Mouse (Mus musculus): ENCODE measurements around the gene Arhgap8. TPM values are rescaled to one million over a fixed set of nuclear protein-coding genes. Genes with fewer than 3 reads are reported as not detected.
"Not testable (repeated sequence)": the region's sequence is repeated elsewhere in the genome, so short reads cannot be mapped to it uniquely, and the experiment has no call there.

Gene Arhgap8
- total RNA-seq, 1 experiment from 2014 or later = 1.2 TPM

DNA sequence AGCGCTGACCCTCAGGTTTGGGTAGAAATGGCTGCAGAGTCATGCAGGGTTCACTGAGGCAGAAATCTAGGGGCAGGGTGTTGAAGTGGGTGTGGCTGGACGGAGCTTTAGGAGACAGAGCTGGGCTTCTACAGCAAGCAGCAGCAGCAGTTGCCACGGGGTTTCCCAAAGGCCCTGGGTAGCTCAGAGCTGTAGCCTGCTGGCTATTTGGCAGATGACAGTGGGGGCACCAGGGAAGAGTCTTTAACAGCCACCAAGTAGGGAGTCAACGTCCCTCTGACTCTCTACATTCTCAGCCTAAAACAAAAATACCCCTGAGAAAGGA, 12.5 kb downstream of the Arhgap8 start:
- no peak for DNase-seq

DNA sequence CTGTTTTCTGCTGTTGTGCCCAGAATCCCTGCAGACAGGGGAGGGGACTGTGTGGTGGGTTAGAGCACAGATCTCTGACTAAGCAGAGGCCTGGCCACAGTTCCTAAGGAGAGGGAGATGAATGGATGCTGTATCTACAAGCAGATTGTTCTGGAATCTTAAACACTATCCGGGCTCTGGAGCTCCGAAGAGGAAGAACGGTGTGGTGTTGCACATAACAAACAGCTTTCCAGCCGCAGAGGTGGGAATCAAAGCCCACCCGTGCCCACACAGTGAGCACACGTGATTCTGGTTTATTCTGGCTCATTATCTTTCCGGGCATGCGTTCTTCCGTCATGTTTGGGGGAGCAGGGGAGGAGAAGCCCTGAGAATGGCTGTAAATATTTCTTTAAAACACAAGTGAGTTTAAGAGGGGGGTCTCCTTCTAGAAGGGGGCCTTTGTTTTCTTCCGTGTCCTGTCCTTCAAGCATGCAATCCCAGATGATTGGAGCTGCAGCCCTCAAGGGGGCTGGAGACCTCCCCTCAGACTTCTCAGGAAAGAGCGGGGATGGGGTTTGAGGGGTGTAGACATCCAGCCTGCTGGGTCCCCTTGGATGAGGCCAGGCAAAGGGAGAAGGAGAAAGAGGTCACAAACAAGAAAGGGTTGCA, 16.6 kb downstream of the Arhgap8 start:
- no peak for DNase-seq

DNA sequence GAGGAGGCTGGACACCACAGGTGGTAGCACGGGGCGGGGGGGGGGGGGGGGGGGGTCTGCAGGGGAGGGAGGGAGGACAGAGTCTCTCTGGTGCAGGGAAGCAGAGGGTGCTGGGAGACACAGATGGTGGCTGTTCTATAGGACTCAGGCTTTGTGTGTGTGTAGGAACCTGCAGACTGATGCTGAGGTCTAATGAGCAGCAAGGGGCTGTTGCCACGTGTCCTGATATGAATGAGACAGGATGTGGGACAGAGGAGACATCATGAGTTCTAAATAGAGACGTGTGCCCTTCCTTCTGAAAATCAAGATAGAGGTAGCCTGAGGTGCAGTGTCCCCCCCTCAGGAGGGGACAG, 17.1 kb downstream of the Arhgap8 start:
- DNase-seq = no peak

DNA sequence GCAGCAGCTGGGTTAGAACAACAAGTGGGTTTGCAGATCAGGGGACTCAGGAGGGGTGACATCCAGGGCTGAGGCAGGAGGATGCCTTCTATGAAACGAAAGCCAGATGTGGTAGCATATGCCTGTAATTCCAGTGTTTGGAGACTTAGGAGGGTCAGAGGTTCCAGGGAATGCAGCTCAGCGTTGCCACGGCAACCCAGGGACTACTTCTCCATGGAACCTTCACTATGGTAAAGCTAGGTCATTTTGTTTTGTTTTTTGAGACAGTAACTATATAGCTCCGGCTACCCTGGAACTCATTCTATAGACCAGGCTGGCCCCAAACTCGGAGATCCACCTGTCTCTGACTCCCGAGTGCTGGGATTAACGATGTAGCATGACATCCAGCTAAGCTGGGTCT, 18.4 kb downstream of the Arhgap8 start:
- DNase-seq = no peak

DNA sequence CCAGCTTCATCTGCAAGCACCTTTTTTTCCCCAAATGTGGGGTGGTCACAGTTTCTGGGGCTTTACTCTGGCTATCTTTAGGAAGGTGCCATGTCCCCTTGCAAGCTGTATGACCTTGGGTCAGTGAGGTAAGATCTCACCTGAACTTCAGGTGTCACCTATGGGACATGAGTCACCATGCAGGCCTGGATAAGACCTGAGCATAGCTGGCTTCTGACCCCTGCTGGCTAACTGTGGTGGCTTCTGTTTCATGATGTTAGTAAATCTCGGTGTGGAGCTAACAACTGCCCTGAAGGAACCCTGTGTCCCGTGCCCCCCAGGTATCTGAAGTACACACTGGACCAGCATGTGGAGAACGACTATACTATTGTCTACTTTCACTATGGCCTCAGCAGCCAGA, 21.7 kb downstream of the Arhgap8 start:
- no peak for DNase-seq

DNA sequence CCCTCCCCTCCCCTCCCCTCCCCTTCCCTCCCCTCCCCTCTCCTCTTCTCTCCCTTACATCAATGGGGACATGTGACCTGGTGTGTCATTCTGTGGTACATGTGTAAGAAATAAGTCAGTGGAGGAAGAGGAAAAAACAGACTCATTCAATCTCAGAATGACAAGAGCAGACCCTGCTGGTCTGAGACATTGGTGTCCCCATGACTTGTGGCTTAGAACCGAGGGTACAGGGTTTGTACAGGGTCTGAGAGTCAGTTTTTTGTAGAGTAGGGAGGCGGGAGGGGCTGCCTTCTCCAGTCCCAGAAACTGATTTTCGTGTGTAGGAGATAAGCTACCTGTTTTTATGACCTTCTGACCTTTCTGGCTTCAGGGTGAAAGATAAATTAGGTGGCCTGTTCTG, 23.5 kb downstream of the Arhgap8 start:
- no peak for DNase-seq

DNA sequence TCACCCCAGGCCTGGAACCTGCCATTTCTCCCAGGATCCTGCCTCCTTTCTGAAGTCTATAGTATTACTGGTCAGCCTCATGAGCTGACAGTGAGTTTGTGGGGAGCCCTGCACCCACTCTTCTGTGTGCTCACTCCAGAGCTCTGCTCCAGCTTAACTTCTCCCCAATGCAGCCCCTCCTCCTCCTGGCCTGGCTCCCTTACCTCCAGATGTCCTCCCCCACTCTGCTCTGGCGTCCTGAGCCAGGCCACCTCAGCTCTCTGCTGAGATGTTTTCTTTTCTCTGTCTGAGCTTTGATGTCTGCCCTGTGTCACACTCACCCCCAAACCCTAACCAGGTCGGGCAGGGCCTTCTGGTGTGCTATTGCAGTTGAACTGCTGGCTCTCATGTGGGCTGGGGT, 24.5 kb downstream of the Arhgap8 start:
- DNase-seq = no peak

DNA sequence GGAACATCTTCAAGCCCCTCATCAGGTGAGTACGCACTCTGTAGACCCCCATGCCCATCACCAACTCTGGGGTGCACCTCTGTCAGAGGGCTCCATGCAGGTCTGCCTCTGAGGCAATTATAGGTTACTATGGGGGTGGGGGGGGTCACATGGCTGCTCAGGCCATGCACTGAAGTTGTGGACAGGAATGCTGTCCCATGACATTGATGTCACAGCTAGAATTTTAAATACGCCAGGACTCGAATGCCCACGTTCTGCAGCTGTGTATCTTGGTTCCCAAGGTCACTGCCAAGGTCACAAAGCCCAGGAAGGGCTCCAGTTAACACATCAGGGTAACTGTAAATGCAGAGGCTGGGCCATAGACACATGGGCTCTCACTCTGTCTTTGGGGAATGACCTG, 26.0 kb downstream of the Arhgap8 start:
- DNase-seq = no peak

DNA sequence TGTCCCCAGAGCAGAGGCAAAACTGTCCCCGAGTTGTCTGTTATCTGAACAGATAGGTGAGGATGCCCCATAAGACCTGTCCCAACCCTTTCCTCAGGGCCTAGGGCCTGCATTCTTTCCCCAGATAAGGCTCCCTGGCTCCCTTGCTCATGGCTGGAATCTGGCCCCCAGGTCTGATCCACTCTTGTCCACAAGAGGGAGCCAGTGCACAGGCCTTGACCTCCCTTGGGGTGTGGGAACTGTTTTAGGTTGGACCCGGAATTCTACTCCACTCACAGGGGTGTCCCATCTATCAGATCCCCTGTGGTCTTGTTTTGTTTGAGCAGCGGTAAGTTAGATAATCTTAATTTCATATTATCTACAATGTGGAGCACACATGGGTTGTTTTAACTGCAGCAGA, 35.1 kb downstream of the Arhgap8 start:
- DNase-seq = peak; percentile 86

DNA sequence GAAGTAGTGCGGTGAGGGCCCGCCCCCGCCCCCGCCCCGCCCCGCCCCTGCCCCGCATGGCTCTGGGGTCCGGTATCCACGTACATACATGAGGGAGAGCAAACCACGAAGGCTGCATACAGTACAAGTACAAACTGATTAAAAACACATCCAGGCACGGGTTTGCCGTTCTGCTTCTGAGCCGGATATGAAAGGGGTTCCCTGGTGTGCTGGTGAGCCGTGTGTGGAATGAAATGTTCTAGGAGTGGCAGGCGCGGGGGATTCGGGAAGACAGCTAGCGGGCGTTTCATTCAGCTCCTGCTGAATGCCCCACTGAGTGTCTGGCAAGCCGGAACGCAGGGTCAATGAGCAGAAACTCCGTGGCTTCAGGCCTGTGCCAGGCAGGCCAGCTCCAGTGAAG, 36.6 kb downstream of the Arhgap8 start:
- DNase-seq = no peak

DNA sequence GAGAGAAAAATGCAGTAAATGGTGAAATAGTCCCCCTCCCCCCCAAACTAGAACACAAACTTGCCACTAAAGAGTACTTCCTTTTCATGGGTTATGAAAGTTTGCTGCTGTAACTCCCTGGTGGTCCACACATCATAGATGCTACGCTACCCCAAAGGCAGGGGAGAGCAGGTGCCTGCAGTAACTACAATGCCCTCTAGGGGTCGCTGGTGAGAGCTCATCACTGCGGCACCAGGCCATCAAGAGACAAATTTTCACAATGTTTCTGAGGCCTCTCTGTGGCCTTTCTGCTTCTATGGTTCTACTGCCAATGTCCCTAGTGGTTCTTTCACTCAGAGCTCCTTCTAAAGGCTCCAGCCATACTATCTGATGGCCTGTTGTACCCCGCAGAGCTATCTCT, 38.6 kb downstream of the Arhgap8 start:
- peak; percentile 68 for DNase-seq

DNA sequence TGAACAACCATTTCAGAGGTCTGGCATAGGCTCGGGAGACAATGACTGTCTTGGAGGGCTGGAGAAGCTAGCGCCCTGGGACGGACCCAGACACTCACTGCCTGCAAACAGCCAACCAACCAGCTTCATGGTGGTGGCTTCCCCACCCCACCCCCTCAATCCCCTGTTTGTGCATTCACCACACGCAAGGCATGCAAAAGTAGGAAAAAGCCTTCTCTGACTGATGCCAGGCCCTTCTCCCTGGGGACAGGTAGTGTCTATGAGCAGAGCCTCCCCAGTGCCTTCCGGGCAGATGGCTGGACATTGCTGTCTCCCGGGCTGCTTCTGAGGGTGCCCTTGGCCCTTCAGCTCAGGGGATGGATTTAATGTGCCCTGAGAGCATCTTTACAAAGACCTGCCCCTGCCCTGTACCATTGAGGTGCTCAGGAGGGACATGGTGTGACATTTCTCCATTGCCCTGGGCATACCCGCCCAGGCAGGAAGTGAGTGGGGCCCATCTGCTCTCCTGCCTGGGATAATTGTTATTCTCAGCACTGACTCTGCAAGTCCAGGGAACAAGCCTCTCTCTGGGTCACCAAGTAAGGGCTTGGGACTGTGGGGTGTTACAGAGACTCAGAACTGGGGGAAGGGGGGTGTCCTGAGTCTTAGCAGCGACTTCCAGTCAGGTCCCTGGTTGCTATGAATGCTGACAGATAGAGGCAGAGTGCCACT, 43.0 kb downstream of the Arhgap8 start:
- DNase-seq = no peak

DNA sequence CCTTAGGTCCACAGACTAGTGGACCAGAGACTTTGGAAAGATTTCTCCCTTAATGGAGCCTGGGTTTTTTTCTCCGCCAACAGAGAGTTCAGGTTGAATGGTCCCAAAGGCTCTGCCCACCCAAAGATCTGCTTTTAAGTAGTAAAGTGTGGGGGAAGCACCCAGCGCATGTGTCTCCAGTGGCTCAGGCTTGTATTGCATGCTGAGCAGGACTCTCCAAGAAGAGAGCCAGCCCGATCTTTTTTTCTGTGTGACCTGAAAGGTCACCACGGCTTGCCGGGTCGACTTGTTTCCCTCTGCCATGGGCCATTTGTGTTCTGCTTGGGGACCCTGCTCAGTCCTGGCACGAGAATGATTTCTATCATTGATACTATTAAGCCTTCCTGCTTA, 43.6 kb downstream of the Arhgap8 start:
- DNase-seq = no peak

DNA sequence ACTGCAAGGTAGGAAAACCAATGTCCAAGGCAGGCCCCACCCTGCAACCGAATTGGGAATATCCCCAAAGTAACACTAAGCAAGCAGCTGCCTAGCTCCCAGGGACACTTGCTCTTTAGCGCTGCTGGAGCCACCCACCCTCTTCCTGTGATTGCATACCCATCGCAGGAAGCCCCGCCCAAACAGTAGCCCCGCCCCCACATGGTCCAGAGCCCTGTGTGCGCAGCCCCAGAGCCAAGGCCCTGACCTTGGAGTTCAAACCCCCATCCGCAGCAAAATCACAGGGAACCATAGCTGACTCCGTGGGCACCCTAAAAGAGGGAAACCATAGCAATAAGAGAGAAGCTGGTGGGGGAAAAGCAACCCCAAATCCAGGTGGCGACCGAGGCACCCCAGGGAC, 46.8 kb downstream of the Arhgap8 start:
- DNase-seq = peak; percentile 59

DNA sequence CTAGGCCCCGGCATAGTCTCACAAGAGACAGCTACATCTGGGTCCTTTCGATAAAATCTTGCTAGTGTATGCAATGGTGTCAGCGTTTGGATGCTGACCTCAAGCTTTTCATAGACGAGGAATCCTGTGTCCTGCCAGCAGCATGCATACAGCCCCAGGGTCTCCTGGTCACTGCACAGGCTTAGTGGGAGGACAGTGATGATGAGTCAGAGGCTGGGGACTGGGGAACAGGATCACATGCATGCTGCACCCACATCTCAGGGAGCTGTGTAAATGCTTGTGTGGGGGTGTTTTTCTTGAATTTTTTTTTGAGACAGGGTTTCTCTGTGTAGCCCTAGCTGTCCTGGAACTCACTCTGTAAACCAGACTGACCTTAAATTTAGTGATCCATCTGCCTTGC, 48.7 kb downstream of the Arhgap8 start:
- not testable (repeated sequence) for DNase-seq

DNA sequence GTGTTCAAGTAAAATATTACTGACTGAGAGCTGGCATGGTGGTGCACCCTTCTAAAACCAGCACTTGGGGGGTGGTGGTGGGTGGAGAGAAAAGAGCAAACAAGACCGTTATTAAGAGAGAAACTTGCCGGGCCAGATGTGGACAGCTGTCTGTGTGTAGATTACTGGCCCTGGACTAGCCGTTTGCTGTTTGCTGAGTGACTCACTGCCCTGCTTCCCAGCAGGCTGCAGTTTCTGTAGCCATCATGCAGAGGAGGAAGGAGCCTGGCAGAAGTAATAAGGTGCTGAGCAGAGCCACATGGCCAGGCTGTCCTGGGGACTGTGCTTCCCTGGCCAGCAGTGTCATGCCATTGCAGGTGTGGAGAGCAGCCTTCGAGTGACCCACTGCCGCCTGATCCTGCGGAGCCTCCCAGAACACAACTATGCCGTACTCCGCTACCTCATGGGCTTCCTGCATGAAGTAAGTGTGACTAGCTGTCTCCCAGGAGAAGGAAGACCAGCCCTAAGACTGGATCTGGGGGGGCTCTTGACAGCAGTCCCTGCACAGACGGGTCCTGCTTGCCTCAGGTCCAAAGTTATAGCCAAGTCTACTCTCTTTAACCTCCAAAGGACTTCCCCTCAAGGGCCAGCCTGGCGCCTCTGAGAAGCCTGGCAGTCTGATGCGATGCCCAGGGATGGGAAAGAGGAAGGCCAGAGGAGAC, 49.9 kb downstream of the Arhgap8 start:
- DNase-seq = no peak

DNA sequence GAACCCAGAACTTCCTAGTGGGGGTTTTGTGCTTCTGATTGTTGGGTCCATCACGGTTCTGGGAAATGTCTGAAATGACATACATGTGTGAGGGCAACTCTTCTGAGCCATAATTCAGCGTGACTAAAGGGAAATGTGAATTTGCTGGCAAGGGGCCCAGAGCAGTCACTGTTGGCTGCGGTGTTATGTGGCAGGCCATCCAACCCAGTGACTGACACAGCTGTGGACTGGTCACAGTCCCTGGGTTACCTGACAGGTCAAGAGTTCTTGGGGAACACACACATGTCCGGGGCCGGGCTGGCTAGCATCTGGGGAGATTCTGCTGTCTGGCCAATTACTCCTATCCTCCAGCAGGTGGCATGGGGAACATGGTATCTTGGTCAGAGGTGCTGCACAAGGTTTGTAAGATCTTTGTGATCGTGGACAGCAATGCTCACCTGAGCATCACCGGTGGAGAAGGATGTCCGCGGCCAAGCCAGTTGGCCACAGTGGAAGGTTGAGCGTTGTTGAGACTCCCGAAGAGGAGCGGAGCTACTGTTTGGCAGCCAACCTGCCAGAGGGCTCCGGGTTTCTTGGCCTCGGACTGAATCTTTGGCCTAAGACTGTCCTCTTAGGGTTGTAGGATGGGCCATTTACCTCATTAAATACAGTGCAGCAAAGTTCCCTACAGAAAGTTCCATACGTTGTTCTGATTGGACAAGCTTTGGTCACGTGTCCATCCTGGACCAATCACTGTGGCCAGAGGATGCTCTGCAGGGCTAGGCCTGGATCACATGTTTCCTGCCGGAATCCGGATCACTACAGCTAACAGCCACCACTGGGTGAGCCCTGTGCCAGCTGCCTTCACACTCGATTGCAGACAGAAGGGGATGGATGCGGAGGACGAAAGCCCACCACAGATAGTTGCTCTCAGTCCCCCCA, 52.6 kb downstream of the Arhgap8 start:
- DNase-seq = peak; percentile 63

DNA sequence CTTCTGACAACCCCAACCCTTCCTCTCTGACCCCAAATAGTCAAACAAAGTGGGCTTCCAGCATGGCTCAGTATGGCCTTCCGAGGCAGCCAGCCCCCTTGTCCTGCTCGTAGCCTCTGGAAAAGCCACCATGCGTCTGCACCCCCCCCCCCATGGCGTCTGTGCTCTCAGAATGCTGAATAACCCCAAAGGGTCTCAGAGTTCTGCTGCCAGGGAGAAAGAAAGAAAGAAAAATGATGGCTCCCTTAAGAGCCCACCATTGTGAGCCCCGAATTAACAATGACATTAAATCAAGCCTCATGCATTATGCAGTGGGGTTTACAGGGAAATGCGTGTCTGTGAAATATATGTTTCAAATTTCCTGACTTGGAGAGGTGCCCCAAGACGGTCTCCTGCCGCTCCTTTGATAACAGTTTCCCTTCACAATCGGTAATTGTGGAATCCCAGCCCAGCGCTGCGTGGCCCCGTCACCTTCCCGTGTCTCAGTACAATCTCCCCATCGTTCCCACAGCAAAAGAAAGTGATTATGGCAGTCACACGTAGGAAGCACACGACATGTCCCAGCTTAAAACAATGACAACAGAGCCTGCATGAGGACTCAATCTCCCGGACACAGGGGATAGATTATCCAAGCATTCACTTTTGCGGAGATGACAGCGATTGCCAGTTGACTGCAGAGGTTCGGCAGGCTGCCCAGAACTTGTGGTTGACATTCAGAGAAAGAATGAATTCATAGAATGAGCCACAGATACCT, 55.7 kb downstream of the Arhgap8 start:
- DNase-seq = no peak

DNA sequence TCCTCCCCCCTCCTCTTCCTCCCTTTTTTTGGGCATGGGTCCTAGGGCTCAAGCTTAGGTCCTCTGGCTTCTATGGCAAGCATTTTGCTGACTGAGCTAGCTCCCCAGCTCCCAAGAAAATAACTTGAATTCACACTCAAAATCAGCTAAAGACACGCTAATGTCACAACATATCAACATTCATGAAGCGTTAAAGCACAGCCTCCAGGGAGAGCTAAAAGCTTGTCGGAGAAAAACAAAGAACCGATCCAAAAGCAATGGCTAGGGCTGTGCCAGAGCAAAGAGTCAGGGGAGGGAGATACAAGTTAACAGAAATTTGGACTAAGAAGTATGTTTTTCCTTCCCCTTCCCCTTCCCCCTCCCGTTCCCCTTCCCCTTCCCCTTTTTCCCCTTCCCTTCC, 58.7 kb downstream of the Arhgap8 start:
- DNase-seq = no peak

DNA sequence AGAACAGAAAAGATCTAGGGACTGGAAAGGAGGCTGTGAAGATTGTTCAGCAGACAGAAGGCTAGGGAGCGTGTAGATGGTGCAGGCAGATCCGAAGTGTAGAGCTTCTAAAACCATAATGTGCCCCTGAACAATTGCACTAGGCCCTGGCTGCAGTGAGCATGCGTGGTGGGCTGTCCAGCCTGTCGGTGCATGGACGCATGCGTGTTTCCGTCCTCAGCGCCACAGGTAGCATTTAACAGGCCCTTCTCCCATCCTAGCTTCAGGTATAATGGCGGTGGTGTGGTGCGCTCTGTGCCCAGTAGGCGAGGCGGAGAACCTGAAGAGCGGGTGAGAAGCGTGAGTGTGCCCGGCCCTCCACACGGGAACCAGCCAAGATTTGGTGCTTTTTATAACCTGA, 65.0 kb downstream of the Arhgap8 start:
- no peak for DNase-seq

DNA sequence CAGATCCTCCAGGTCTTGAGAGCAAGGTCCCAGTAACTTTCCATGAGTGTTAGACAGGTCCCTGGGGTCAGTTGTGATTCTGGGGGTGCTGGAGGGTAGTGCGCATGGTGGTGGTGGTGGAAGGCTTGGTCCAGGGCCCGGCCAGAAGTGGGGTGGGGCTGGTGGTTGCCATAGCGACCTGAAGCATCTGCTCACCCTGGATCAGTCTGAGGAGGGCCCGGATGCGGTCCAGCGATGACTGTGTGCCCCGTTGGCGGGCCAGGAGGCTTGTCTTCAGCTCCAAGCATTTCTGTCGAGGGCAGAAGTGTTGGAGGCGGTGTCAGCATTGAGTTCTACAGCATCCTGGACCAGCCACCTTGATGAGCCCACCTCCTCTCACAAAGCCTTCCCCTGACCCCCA, 67.3 kb downstream of the Arhgap8 start:
- DNase-seq = no peak

DNA sequence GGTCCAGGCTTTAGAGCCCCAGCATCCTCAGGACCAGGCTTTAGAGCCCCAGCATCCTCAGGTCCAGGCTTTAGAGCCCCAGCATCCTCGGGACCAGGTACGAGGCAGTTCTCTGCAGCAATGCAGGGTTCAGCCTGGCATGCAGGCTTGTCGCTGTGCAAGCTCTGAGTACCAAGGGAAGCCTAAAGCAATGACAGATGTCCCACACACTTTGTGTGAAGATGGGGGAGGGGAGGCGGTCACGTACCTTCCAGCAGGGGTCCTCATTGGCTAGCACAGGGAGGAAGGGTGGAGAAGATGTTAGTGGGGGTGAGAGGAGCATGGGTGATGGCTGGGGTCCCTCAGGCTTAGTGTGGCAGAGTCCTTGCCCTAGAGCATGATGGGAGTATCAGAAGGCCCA, 73.8 kb downstream of the Arhgap8 start:
- DNase-seq = no peak
